Mouse (Mus musculus) CH12.LX (cell line): ENCODE results near the gene Atrnl1.

Source experiments
- JUND ChIP-seq: conservative IDR thresholded peaks from 2 replicates; pipeline ENCODE4 v1.6.1; 2011; ENCODE audit warnings: low read depth, low read length, improper control_type of control experiment
- MEF2A ChIP-seq: IDR thresholded peaks from 2 replicates; pipeline ENCODE4 v1.6.1; 2014; ENCODE audit warnings: low read depth, mild to moderate bottlenecking, inconsistent platforms, low read length, improper control_type of control experiment, borderline replicate concordance
- POLR2A ChIP-seq: IDR thresholded peaks from 2 replicates; pipeline ENCODE4 v1.6.1; 2011; ENCODE audit warnings: low read depth, mild to moderate bottlenecking, improper control_type of control experiment, low read length

- TF ChIP-seq MEF2A (no peak), JUND (no peak), POLR2A (no peak)
Measured at GRCm38 (mm10) chr19:57909466-57909865, 298.6 kb downstream of the Atrnl1 start.
